Mouse (Mus musculus): Measurements from ENCODE around the gene Dut.

- 0 out of 2 replicates have a peak, but pooled peaks have one; percentile 15 for TF ChIP-seq CTCF (IDR thresholded peaks at IDR 0.05; ENCODE audit: insufficient read depth, low read length)
- TF ChIP-seq POLR2A (IDR thresholded peaks at IDR 0.05; ENCODE audit: borderline replicate concordance, extremely low read depth, low read depth, low read length): no peak
Measured at GRCm38 (mm10) chr2:125251781-125252180, 4.8 kb downstream of the Dut start.
